Mouse (Mus musculus) c-Kit-negative CD71-positive TER-119-positive erythroid progenitor cells, embryonic 14.5 days (primary cell): Measurements from ENCODE around the gene Igf2bp2.

Experiments used
- DNase-seq: peaks from one replicate; pipeline ENCODE4 v3.0.0-alpha.2; 2013; ENCODE audit warnings: low read depth, low spot score

Gene Igf2bp2

GRCm38 (mm10) chr16:22107897-22108516 lies 55.1 kb downstream of the Igf2bp2 start:
- no peak for DNase-seq

GRCm38 (mm10) chr16:22106012-22106584 lies 57.0 kb downstream of the Igf2bp2 start:
- DNase-seq, result no peak

- DNase-seq, result no peak
These were observed 63.0 kb downstream of the Igf2bp2 start for GRCm38 (mm10) chr16:22100067-22100466.

GRCm38 (mm10) chr16:22097659-22098058 lies 65.4 kb downstream of the Igf2bp2 start:
- DNase-seq, result no peak

- no peak for DNase-seq
These were observed 67.3 kb downstream of the Igf2bp2 start for GRCm38 (mm10) chr16:22095751-22096150.

- DNase-seq, result no peak
These were observed 71.8 kb downstream of the Igf2bp2 start for GRCm38 (mm10) chr16:22091255-22091783.

- no peak for DNase-seq
These were observed 77.7 kb downstream of the Igf2bp2 start for GRCm38 (mm10) chr16:22085411-22085810.

- no peak for DNase-seq
These were observed 82.9 kb downstream of the Igf2bp2 start for GRCm38 (mm10) chr16:22080125-22080710.

- no peak for DNase-seq
These were observed 86.5 kb downstream of the Igf2bp2 start for GRCm38 (mm10) chr16:22076620-22076941.

GRCm38 (mm10) chr16:22075829-22076619 lies 87.1 kb downstream of the Igf2bp2 start:
- DNase-seq, result no peak

- no peak for DNase-seq
These were observed 88.0 kb downstream of the Igf2bp2 start for GRCm38 (mm10) chr16:22075067-22075466.

- DNase-seq, result no peak
These were observed 91.7 kb downstream of the Igf2bp2 start for GRCm38 (mm10) chr16:22071361-22071760.

GRCm38 (mm10) chr16:22067406-22067805 lies 95.7 kb downstream of the Igf2bp2 start:
- DNase-seq, result no peak

- no peak for DNase-seq
These were observed 97.6 kb downstream of the Igf2bp2 start for GRCm38 (mm10) chr16:22065536-22065935.

GRCm38 (mm10) chr16:22062284-22062683 lies 100.8 kb downstream of the Igf2bp2 start:
- no peak for DNase-seq

GRCm38 (mm10) chr16:22061555-22062160 lies 101.4 kb downstream of the Igf2bp2 start:
- no peak for DNase-seq

GRCm38 (mm10) chr16:22060416-22060815 lies 102.7 kb downstream of the Igf2bp2 start:
- DNase-seq, result no peak

- DNase-seq, result no peak
These were observed 104.2 kb downstream of the Igf2bp2 start for GRCm38 (mm10) chr16:22058871-22059270.

GRCm38 (mm10) chr16:22057498-22057897 lies 105.6 kb downstream of the Igf2bp2 start:
- DNase-seq, result no peak

GRCm38 (mm10) chr16:22053411-22053810 lies 109.7 kb downstream of the Igf2bp2 start:
- DNase-seq, result no peak

GRCm38 (mm10) chr16:22046739-22047366 lies 116.2 kb downstream of the Igf2bp2 start:
- no peak for DNase-seq
